ENCODE assay signal across 14 mouse cellular contexts in genomic region chr11:88714127-88714526, GRCm38 (mm10). TPM values are rescaled to one million over a fixed set of nuclear protein-coding genes. Genes with fewer than 3 reads are reported as not detected.
DNase-seq lines count a peak whose midpoint lies in the region; ATAC-seq lines count a peak whose summit lies in the region.
"Had no signal": no experiment of that assay in that cellular context is flagged by ENCODE, and none has a peak within 500 bp of the region (broad histone marks: within the 10 kb centered on the region; RNA-seq: fewer than 3 reads in every experiment).

No protein-coding gene starts in this region.

- H3K9me3 ChIP-seq in heart, embryonic 13.5 days, result no peaks in the 10 kb centered on the region
- no peaks in the 10 kb centered on the region for H3K9me3 ChIP-seq in embryonic facial prominence, embryonic 12.5 days
- no peaks in the 10 kb centered on the region for H3K9me3 ChIP-seq in hindbrain, embryonic 13.5 days
- H3K9me3 ChIP-seq in midbrain, embryonic 14.5 days (ENCODE audit: control insufficient read depth, low read length), result no peaks in the 10 kb centered on the region
- H3K9me3 ChIP-seq: megakaryocyte, embryonic 14.5 days had no signal

- DNase-seq in heart, postnatal 4 days, result no peak
- DNase-seq in midbrain, embryonic 14.5 days, result no peak
- no peak for DNase-seq in left cerebral cortex, adult 8-10 months (ENCODE audit: low spot score in 2 of 2)
- no peak for DNase-seq in thymus, postnatal 36 days
- DNase-seq in frontal cortex, postnatal 36 days (ENCODE audit: low spot score in 2 of 2), result no peak
- DNase-seq: adrenal gland, postnatal 25 days; cerebellum, adult 2 months; gastrocnemius, postnatal 10 days; heart, postnatal 36 days had no signal

- H3K36me3 ChIP-seq in heart, embryonic 13.5 days, result peaks cover 46% of the 10 kb centered on the region
- H3K36me3 ChIP-seq in embryonic facial prominence, embryonic 12.5 days, result peaks cover 34% of the 10 kb centered on the region
- H3K36me3 ChIP-seq in hindbrain, embryonic 13.5 days, result peaks cover 33% of the 10 kb centered on the region
- peaks cover 26% of the 10 kb centered on the region for H3K36me3 ChIP-seq in midbrain, embryonic 14.5 days (ENCODE audit: control insufficient read depth, insufficient read depth, low read length)

- H3K27ac ChIP-seq in heart, embryonic 13.5 days (replicated peaks), result no peak overlapping the region
- no peak overlapping the region for H3K27ac ChIP-seq in embryonic facial prominence, embryonic 12.5 days
- no peak overlapping the region for H3K27ac ChIP-seq in hindbrain, embryonic 13.5 days
- no peak overlapping the region for H3K27ac ChIP-seq in midbrain, embryonic 14.5 days (replicated peaks; ENCODE audit: low read depth, low read length)
- H3K27ac ChIP-seq: liver, embryonic 14.5 days had no signal

- H3K4me2 ChIP-seq in heart, embryonic 13.5 days, result peak overlapping the region; percentile 95
- H3K4me2 ChIP-seq in embryonic facial prominence, embryonic 12.5 days (replicated peaks), result peak overlapping the region; percentile 9; the same call in 1 of the 2 replicates
- peak overlapping the region; percentile 92 for H3K4me2 ChIP-seq in hindbrain, embryonic 13.5 days
- peak overlapping the region; percentile 94 for H3K4me2 ChIP-seq in midbrain, embryonic 14.5 days (ENCODE audit: low read length)

- WGBS in heart, embryonic 13.5 days, result 79% methylated on average over 7 of the region's 7 CpGs
- 66% methylated on average over 7 of the region's 7 CpGs for WGBS in embryonic facial prominence, embryonic 12.5 days
- WGBS in hindbrain, embryonic 13.5 days, result 53% methylated on average over 7 of the region's 7 CpGs
- WGBS in midbrain, embryonic 14.5 days, result 47% methylated on average over 7 of the region's 7 CpGs

- no peaks in the 10 kb centered on the region for H3K27me3 ChIP-seq in heart, embryonic 13.5 days (replicated peaks)
- H3K27me3 ChIP-seq in embryonic facial prominence, embryonic 12.5 days, result no peaks in the 10 kb centered on the region
- no peaks in the 10 kb centered on the region for H3K27me3 ChIP-seq in hindbrain, embryonic 13.5 days
- no peaks in the 10 kb centered on the region for H3K27me3 ChIP-seq in midbrain, embryonic 14.5 days (ENCODE audit: control insufficient read depth, insufficient read depth, low read length)
- H3K27me3 ChIP-seq: megakaryocyte, embryonic 14.5 days had no signal

- ATAC-seq in heart, embryonic 13.5 days (ENCODE audit: extremely low read depth, insufficient number of reproducible peaks, low FRiP score, low TSS enrichment), result no peak
- no peak for ATAC-seq in embryonic facial prominence, embryonic 12.5 days (ENCODE audit: insufficient number of reproducible peaks, insufficient read depth, low FRiP score, low TSS enrichment)
- ATAC-seq in hindbrain, embryonic 13.5 days (ENCODE audit: low FRiP score), result no peak
- ATAC-seq in midbrain, embryonic 14.5 days (ENCODE audit: low FRiP score, low TSS enrichment), result no peak

- H3K9ac ChIP-seq in heart, embryonic 13.5 days, result no peak overlapping the region
- no peak overlapping the region for H3K9ac ChIP-seq in embryonic facial prominence, embryonic 12.5 days
- H3K9ac ChIP-seq in hindbrain, embryonic 13.5 days, result peak overlapping the region; percentile 99; the same call in 1 of the 2 replicates
- peak overlapping the region; percentile 21; the same call in 1 of the 2 replicates for H3K9ac ChIP-seq in midbrain, embryonic 14.5 days (replicated peaks; ENCODE audit: low read length)
- H3K9ac ChIP-seq: liver, embryonic 14.5 days had no signal

- no peak overlapping the region for H3K4me3 ChIP-seq in heart, embryonic 13.5 days
- H3K4me3 ChIP-seq in embryonic facial prominence, embryonic 12.5 days, result no peak overlapping the region
- H3K4me3 ChIP-seq in hindbrain, embryonic 13.5 days, result peak overlapping the region; percentile 92
- peak overlapping the region; percentile 96 for H3K4me3 ChIP-seq in midbrain, embryonic 14.5 days (replicated peaks; ENCODE audit: low read depth, low read length)
- H3K4me3 ChIP-seq: megakaryocyte, embryonic 14.5 days had no signal

- H3K4me1 ChIP-seq in heart, embryonic 13.5 days, result peaks cover 30% of the 10 kb centered on the region
- H3K4me1 ChIP-seq in embryonic facial prominence, embryonic 12.5 days, result peaks cover 39% of the 10 kb centered on the region
- peaks cover 73% of the 10 kb centered on the region for H3K4me1 ChIP-seq in hindbrain, embryonic 13.5 days (replicated peaks)
- peaks cover 48% of the 10 kb centered on the region for H3K4me1 ChIP-seq in midbrain, embryonic 14.5 days (ENCODE audit: control insufficient read depth, insufficient read depth, low read length)

RNA-seq across cellular contexts. Expression of gene Msi2, which starts 4.2 kb away (rescaled TPM):
- polyA plus RNA-seq in heart, embryonic 13.5 days (2015; fragmentation: Nextera tagmentation; extraction: Ambion mirVana), result 16.2 and 18.8 TPM in 2 replicates
- 100 to 1,000 TPM; 205 to 234 TPM for total RNA-seq in heart, postnatal 4 days (2021)
- 22.0 and 25.8 TPM in 2 replicates for polyA plus RNA-seq in embryonic facial prominence, embryonic 12.5 days (2016; fragmentation: Nextera tagmentation; extraction: Ambion mirVana)
- polyA plus RNA-seq in hindbrain, embryonic 13.5 days (2015; fragmentation: Nextera tagmentation; extraction: Ambion mirVana), result 36.6 and 41.0 TPM in 2 replicates
- polyA plus RNA-seq in midbrain, embryonic 14.5 days (2014; fragmentation: Nextera tagmentation; extraction: Ambion mirVana), result 33.1 and 61.8 TPM in 2 replicates
- total RNA-seq in left cerebral cortex, adult 8-10 months (2022), result 100 to 1,000 TPM; 129 to 155 (median 139) TPM

Comparison
In these comparisons a context has a peak if more than half of its experiments do, and no peak if none do; other contexts are left out.
1. H3K4me2 ChIP-seq: peak in every context shown above with its lines; median percentile 95 in heart, embryonic 13.5 days; 94 in midbrain, embryonic 14.5 days; 92 in hindbrain, embryonic 13.5 days; 9 in embryonic facial prominence, embryonic 12.5 days.
2. H3K4me3 ChIP-seq: peak in hindbrain, embryonic 13.5 days (single experiment) and midbrain, embryonic 14.5 days (single experiment); none in heart, embryonic 13.5 days (single experiment) and embryonic facial prominence, embryonic 12.5 days (single experiment).
3. H3K9ac ChIP-seq: peak in hindbrain, embryonic 13.5 days (single experiment) and midbrain, embryonic 14.5 days (single experiment); none in heart, embryonic 13.5 days (single experiment) and embryonic facial prominence, embryonic 12.5 days (single experiment).